Mouse (Mus musculus) stomach, postnatal 0 days (tissue): Measurements from ENCODE around the gene Gm9045.

Experiments
- CTCF ChIP-seq: IDR thresholded peaks from 2 replicates; pipeline ENCODE4 v1.5.1; 2016; ENCODE audit warnings: antibody characterized with exemption, low read depth, mild to moderate bottlenecking, moderate library complexity
- EP300 ChIP-seq: optimal IDR thresholded peaks from 2 replicates; pipeline ENCODE3; 2016; ENCODE audit warnings: antibody characterized with exemption

GRCm38 (mm10) chr10:118319024-118319423 is 18.6 kb downstream of the Gm9045 start:
- TF ChIP-seq CTCF: no peak
- TF ChIP-seq EP300: no peak
